Mouse (Mus musculus) heart, adult 11 months (tissue): ENCODE results near the gene Gm16253.

Experiments
- DNase-seq: peaks from one replicate; pipeline ENCODE4 v3.0.0; 2022

Gene Gm16253

DNA sequence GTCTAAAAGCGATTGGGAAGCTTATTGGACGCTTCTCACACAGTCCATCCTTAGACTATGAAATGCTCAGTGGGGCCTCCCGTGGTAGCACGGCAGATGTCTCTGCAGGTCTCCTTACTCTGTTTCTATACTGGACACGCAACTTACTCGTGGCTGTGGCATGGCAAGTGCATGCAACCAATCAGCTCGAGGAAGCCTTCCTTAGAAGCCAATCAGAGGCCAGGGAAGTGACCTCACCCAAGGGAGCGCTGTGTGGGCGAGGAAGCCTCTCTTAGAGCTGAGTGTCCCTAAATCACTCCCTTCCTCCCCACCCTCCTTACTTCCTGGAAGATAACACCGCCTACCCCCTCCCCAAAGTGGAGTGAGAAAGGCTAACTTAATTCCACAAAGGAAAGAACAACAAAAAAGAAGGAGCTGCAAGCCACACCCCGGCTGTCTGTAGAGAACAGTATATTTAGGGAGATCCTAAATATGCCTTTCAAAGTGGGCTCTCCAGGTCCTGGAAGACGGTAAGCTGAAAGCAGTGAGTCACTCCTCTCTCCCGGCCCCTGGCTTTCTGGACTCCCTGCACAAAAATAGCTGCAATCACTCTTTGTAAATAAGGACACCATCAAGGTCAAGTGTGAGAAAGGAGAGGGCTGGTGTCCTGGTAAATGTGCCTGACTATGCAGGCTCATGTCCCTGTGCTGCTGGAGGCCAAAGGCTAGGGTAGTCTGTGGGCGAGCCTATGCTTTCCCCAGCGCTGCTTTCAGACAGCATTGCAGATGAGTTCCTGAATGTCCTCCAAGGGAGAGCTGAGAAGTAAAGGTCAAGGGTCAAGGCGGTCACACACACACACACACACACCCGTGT is at the start of gene Gm16253:
Gm16253 (plus strand) TSS at position 295 of the 852 bp plus-strand sequence.
- DNase-seq = peak; percentile 100

DNA sequence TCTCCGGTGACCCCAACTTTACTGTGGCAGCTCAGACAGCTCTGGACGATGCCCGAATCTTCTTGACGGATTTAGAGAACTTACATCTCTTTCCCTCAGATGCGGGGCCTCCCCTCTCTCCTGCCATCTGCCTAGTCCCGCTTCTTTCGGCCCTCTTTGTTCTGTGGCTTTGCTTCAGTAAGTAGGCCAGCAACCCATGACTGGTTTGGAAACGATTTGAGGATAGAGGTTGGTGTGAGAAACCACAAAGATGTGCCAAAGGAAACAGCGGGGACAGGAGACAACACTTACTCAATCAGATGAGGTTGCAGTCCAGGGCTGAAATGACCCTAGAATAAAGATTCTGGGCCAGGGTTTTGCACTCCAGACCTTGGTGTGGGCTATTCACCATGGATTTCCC is 48.3 kb upstream of the Gm16253 start:
- peak; percentile 81 for DNase-seq

DNA sequence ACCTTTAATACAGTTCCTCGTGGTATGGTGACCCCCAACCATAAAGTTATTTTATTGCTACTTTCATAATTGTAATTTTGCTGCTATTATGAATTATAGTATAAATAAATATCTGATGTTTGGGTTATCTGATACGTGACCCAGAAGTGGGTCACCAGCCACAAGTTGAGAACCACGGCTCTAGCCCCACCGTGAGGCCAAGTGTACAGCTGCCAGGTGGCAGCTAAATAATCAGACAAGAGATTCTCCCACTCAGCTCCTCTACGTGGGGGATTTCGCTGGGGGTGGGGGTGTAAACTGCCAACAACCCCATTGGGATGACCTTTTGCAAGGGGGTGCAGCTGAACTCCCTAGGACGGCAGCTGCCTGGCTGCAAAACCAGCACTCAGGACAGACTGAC is 44.7 kb upstream of the Gm16253 start:
- peak; percentile 89 for DNase-seq

DNA sequence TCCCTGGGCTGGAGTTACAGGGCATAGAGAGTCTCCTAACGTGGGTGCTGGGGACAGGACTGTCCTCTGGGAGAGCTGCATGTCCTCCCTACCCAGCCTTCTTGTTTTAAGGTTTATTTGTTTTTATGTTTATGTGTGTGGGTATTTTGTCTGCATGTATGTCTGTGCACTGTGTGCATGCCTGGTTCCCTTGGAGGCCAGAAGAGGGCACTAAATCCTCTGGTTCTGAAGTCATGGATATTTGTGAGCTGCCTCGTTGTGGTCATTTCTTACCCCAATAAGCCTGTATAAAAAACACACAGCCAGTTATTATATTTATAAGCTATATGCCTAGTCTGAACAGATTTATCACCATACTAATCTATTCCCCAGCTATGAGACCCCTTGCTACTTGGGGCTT is 42.5 kb upstream of the Gm16253 start:
- peak; percentile 60 for DNase-seq

DNA sequence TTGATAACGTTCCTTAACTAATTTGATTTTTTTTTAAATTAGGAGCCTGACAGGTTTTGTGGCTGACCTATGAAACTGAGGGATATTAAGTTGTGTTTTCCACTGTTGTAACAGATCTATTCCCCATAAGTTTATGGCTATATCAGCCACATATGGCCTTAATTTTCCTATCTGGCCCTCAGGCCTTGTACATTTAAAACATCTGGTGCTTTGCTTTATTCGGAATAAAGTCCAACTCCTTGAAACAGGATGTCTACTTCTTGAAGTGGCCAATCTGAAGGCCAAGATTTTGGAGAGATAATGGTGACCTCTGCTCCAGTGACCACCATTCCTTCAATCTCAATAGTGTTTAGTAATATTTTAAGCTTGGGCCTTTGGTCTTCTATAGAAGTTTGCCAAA is 37.5 kb upstream of the Gm16253 start:
- no peak for DNase-seq

DNA sequence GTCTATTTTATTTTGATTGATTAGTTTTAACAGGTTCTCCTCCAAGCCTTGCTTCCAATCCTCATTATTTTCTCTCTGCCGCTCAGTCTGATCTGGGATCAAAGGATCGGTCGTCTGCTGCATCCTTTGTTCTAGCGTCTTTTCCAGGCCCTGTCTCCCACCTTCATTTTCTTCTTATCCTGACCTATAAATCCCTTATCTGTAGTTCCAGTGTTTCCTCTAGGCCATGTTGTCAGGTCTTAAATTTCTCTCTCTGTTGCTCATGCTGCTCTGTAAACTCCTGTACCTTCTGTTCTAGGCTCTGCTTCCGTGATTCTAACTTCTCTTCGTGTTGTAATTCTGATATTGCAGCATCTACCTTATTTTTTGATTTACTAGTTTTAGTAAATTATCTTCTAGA is 36.0 kb upstream of the Gm16253 start:
- DNase-seq = no peak

DNA sequence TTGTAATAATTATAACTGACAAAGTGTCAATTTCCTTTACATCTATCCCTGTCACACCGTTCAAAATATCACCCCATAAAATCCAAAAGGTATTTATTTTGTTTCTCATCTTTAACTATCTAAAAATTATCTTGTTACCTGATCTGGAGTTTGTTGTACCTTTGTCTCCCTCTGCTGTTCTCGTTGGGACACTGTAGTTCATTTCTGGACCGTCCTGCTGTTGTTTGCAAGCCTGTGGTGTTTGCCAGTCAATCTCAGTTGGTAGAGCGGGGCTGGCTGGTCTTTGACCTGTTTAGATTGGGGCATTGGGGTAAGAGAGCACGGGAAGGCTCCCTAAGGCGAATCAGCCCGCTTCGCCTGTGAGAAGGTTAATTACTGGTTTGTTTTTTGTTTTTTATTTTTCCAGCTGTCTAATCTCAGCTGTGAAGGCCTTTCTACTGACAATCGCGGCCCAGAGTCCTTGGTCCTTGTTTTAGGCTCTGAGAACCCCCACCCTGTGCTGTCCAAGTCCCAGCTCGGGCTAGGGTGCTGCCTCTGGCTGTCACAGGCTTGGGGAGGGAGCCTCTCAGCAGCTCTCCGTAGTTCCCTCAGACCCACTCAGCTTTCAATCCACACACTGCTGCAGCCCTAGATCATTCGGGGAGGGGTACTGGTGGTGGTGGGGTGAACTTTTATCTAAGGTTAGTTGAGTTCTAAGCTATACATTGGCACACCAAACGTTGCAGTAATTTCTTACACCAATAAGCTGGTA is 35.3 kb upstream of the Gm16253 start:
- peak; percentile 81 for DNase-seq

DNA sequence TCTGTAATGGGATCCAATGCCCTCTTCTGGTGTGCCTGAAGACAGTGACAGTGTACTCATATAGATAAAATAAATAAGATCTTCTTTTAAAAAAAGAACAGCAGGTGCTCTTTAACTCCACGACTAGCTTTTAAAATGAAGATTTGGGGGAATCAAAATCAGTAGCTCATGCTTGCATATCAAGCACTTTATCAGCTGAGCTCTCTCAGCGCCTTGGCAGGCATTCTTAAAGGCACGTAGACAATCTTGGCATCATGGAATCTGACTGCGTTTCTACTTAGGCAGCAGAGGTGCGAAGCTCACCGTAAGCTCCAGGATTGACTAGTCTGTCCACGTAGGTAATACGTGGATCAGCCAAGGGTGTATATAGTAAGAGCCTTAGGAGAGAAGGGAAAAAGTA is 34.2 kb upstream of the Gm16253 start:
- DNase-seq = peak; percentile 74

DNA sequence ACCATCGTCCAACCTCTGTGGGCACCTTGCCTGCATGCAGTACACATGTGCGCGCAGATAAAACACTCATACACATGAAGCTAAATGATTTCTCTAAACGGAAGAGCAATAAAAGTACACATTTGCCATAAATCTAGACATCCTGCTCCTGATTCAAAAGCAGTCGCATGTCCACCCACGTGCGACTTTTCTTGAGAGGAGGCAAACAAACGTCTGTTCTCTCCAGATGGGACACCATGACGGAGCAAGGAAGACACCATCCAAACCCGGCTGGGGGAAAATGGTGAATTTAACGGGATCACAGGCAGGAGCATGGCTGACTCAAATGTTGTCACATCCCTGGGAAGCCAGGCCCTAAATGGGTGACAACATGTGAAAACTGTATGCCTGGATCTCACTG is 33.4 kb upstream of the Gm16253 start:
- DNase-seq = no peak

DNA sequence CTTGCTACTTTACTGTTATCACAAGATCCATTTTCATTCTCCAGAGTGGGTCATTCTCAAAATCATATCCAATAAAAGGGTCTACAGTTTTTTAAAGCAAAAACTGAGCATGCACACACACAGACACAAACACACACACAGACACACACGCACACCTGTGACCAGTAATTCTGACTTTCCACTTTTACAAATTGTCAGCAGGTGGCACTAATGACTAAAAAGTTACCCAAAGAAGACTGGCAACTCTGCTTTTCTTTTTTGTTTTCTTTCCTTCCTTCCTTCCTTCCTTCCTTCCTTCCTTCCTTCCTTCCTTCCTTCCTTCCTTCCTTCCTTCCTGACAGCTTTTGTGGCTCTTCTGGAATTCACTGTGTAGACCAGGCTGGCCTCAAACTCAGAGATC is 31.2 kb upstream of the Gm16253 start:
- DNase-seq = no peak

DNA sequence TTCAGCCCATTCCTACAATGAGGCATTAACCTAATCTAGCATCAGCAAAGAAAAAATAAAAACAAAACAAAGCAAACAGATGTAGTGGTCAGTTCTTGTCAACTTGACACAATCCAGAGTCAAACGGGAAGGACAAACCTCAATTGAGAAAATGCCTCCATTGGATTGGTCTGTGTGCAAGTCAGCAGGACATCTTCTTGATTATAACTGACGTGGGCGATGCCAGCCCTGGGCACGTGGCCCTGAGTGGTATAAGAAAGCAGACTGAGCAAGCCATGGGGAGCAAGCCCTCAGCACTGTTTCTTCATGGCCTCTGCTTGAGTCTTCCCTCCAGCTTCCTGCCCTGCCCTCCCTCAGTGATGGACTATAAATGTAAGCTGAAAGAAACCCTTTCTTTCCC is 29.9 kb upstream of the Gm16253 start:
- no peak for DNase-seq

DNA sequence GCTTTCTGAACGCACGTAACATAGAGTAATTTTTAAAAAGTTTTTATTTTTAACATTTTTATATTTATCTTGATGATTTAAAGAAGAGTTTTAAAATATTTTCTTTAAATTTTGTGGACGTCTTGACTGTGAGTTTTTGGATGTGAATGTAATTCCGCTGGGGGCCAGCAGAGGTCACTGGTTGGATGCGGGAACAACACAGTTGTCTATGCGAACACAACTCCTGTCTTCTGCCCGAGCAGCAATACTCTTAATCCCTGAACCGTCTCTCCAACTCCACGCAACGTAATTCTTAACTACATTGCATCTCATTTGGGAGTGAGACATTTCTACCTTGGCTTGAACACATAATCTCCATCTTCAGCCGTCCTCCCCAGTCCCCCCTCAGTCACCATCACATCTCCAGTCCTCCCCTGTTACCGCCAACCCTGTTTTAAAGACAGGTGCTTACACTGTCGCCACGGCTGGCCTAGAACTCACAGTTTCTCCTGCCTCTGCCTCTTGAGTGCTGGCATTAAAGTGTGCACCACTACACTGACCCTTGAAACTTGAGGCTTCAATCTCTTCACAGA is 29.3 kb upstream of the Gm16253 start:
- peak; percentile 91 for DNase-seq

DNA sequence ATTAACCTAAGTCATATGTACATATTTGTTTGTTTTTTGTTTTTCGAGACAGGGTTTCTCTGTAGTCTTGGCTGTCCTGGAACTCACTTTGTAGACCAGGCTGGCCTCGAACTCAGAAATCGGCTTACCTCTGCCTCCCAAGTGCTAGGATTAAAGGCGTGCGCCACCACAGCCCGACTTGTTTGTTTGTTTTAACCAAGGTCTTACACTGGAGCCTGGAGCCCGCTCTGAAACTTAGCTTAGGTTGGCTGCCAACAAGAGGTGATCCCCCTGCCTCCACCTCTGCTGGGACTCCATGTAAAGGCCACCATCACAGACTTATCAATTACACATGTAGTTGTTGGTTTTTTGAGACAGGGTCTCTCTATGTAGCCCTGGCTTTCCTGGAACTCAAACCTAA is 28.0 kb upstream of the Gm16253 start:
- DNase-seq = peak; percentile 91

DNA sequence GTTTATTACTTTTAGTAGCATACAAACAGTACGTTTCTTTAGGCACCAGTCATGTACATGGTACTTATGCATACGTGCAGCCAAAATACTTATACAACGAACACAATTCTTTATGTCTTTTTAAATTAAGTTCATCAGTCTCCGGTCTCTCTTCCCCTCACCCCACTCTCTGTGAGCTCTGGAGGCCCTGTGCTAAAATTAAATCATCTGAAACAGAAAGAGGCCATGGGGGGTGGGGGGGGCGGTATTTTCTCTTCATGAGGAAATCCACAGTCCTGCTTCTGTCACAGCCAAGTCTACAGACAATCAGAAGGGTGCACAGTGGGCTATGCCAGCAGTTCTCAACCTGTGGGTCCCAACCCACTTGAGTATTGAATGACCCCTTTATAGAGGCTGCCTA is 27.4 kb upstream of the Gm16253 start:
- DNase-seq = no peak

DNA sequence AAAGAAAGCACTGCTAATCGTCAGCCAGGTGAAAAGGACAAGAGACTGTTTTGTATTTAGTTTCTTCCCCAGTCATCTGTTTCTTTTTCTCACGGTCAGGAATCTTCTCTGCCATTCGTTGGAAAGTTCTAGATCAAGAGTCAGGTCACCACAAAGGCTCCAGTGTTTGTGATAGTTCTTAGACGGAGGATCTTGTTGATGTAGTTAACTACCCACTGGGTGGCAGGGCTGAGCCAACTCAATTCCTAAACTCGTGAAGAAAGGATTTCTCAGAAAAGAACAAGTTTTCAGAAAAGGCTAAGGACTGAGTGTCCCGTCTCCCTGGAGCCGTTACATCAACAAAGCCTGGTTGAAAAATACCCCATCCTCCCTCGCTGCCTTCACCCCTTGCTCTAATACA is 25.6 kb upstream of the Gm16253 start:
- peak; percentile 95 for DNase-seq

DNA sequence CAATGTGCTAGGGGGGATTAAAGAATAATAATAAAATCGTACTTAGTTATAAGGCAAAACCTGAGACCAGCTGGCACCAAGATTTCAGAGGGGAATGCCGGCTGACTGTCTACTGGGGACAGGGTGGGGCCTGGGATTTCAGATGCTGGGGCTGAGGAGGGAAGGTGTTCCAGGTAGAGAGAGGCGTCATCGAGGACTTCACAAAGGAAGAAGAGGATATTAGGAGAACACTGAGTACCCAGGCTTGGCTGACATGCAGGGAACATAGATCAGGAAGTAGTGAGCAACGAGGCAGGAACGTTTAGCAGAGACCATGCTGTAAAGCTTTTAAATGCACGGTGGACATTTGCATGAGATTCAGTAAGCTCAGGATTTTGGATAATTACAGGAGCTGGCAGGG is 24.9 kb upstream of the Gm16253 start:
- peak; percentile 95 for DNase-seq

DNA sequence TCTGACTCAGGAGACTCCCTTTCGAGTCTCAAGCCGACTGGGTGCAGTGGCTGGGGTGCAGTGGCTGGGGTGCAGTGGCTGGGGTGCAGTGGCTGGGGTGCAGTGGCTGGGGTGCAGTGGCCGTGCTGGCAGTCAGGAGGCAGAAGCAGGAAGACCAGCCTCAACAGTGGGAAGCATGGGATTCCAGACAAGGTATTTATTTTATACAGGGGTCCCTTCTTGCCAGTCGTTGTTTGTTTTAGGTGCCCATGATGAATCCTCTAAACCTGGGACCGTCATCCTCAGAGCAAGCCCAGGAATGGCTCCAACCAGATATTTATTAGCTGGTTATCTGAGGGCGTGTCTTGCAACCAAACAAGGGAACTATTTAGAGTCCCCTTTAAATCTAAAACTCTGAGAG is 23.2 kb upstream of the Gm16253 start:
- DNase-seq = peak; percentile 94

DNA sequence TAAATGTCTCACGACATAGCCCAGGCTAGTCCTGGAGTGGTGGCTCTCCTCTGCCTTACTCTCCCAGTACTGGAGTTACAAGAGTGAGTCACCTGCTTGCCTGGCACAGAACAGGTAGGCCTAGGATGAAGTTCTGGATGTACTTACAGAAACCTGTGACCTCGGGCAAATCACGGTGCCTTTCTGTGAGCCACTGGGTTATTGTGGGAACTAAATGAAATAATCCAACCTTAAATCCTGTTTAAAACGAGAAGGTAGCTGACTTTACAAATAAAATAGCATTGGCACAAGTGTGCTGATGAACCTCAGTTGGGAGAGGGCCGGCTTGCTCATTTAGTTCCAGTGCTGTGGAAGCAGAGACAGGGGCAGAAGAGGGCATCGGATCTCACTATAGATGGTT is 22.5 kb upstream of the Gm16253 start:
- peak; percentile 92 for DNase-seq

DNA sequence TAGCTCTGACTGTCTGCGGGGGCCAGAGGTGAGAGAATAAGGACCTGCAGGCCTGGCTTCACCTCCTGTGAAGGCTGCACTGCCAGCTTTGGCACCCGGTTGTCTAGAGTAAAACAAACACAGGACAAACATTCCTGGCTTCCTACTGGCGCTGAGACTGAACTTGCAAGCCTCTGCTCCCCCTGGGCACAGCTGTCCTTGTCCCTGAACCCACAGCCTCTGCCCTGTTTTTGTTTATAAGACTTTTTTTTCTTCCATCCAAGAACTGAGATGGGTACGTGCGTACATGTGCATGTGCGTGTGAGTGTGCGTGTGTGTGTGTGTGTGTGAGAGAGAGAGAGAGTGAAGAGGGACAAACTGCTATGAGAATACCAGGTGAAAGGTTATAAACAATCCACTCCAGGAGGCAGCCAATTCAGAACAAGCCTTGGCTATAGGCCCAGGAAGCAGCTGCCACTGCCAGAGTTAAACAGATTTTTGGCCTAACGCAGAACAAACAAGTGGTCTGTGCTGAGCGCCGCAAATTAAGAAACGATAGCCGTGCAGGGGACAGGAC is 21.7 kb upstream of the Gm16253 start:
- DNase-seq = peak; percentile 99

DNA sequence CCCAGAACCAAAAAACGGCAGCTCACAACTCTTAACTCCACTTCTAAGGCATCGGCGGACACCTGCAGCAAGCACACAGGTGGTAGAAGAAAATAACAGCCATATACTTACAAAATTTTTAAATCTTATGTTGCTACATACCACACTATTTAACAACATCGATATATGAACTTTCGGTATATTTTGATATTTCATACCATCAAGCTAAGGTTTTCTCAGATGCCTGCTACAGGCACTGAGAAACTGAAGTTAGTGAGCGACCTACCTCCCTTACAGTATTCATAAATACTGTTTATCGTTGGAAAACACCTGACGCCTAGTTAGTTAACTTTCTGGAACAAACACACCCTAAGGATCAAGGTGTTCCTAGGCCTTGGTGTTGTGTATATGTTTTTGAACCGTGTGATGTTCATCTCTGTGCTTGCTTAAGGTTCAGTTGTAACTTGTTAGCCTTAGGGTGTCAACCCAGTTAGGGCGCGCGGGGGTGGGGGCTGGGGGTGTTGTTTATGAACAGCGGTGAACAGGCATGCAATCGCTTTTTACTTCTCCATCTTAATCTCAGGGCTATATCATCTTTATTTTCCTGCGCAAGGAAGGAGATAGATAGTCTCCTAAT is 20.7 kb upstream of the Gm16253 start:
- peak; percentile 80 for DNase-seq

DNA sequence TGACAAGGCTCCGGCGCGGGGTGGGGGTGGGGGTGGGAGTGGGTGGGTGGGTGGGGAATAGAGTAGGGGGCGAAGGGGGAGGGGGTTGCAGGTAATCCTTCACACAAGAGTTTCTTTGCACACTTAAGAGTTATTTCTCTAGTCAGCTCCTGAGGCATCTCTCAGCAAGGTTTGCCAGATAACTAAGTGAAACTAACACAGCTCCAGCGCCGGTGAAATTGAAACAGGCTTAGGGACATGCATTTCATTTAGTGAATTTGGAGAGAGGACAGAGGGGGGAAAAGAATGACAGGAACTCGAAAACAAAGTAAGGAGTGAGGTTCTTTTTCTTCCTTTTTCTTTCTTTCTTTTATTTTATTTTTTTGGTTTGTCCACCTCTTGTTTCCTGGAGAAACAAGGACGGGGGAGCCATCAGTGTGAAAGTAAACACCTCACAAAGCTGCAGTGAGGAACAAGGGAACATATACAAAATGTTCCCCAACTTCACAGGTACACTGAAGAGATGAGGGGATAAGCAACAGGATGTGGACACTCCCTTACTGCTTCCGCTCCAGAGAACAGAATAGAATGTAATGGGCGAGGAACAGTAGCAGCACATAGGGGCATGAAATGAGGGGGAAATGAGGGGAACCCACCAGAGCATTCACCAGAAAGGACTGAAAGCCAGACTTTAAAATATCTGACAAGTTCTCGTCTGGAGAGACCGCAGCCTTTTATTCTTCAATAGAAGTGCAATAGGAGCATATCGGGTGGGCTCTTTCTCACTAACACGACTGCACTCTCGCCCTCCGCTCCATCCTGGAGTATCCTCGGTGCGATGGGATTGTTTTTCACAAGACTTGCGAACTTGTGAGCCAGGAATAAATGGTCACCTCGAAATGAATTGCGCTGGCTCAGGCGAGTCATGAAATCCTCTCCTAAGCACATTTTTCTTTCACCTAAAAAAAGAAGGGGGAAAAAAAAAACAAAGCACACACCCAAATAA is 19.8 kb upstream of the Gm16253 start:
- DNase-seq = peak; percentile 96

DNA sequence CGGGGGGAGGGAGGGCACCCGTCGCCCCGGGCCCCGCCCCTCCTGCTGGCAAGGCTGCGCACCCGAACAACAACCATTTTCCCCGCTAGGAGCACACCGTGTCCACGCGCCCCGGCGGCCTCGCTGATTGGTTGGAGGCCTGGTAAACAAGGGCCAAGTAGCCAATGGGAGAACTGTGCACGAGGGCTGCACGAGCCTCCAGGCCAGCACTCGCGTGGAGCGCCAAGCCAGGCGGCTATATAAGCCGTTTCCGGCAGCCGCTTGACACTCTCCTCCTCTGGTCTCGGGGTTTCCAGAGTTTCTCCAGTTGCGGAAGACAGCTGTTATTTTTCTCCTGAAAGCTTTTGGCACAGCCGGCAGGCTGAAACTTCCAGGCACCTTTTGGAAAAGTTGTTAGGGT is 19.1 kb upstream of the Gm16253 start, which contains the start of gene Txnip:
Txnip (plus strand) TSS at position 264 of the 400 bp plus-strand sequence.
- DNase-seq = peak; percentile 100
